6 mouse cellular contexts compared by ENCODE assay signal in the genomic region with DNA sequence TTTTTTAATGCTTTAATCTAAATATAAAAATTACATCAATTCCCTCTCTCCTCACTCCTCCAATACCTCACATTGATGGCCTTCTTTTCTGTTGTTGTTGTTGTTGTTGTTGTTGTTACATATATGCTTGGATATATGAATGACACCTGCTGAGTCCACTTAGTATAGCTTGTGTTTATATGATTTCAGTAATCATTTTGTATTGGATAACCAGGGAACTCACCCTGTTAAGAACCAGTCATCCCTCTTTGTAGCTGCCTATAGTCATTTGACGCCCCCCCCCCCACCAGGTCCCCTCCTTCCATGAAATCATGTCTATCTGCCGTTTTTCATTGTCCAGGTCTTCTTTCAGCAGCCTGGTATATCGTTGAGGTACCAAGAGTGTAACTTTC. TPM values are rescaled to one million over a fixed set of nuclear protein-coding genes. Genes with fewer than 3 reads are reported as not detected.
"Had no signal": no experiment of that assay in that cellular context is flagged by ENCODE, and none has a peak within 500 bp of the region (broad histone marks: within the 10 kb centered on the region; RNA-seq: fewer than 3 reads in every experiment).

No protein-coding gene starts in this region.

- H3K27me3 ChIP-seq: kidney, embryonic 15.5 days; limb, embryonic 13.5 days; neural tube, embryonic 12.5 days; stomach, embryonic 15.5 days had no signal

- H3K4me3 ChIP-seq: kidney, embryonic 15.5 days; limb, embryonic 13.5 days; neural tube, embryonic 12.5 days; stomach, embryonic 15.5 days had no signal

- H3K4me1 ChIP-seq: kidney, embryonic 15.5 days; limb, embryonic 13.5 days; neural tube, embryonic 12.5 days; stomach, embryonic 15.5 days had no signal

- H3K9ac ChIP-seq: kidney, embryonic 15.5 days; limb, embryonic 13.5 days; liver, embryonic 14.5 days; neural tube, embryonic 12.5 days; stomach, embryonic 15.5 days had no signal

- H3K4me2 ChIP-seq: kidney, embryonic 15.5 days; limb, embryonic 13.5 days; neural tube, embryonic 12.5 days; stomach, embryonic 15.5 days had no signal

- H3K27ac ChIP-seq: kidney, embryonic 15.5 days; limb, embryonic 13.5 days; liver, embryonic 14.5 days; neural tube, embryonic 12.5 days; stomach, embryonic 15.5 days had no signal

- H3K36me3 ChIP-seq: kidney, embryonic 15.5 days; limb, embryonic 13.5 days; neural tube, embryonic 12.5 days; stomach, embryonic 15.5 days had no signal

- H3K9me3 ChIP-seq: kidney, embryonic 15.5 days; limb, embryonic 13.5 days; neural tube, embryonic 12.5 days; stomach, embryonic 15.5 days had no signal

RNA-seq across cellular contexts. Expression of a gene that starts 36.9 kb away (rescaled TPM):
- total RNA-seq: liver, adult 2 months had no signal
- polyA plus RNA-seq: liver, adult 2 months; liver, embryonic 14.5 days had no signal
